Comparison of ENCODE assay signal across 21 mouse cellular contexts in genomic region chr13:38002461-38002860, GRCm38 (mm10). TPM values are rescaled to one million over a fixed set of nuclear protein-coding genes. Genes with fewer than 3 reads are reported as not detected.
DNase-seq lines count a peak whose midpoint lies in the region; ATAC-seq and TF ChIP-seq lines count a peak whose summit lies in the region.
"Had no signal": no experiment of that assay in that cellular context is flagged by ENCODE, and none has a peak within 500 bp of the region (broad histone marks: within the 10 kb centered on the region; RNA-seq: fewer than 3 reads in every experiment).

No protein-coding gene starts in this region.

- no peak overlapping the region for H3K9ac ChIP-seq in heart, adult 2 months (ENCODE audit: low read depth, low read length)
- no peak overlapping the region for H3K9ac ChIP-seq in lung, postnatal 0 days (replicated peaks; ENCODE audit: low read depth)
- H3K9ac ChIP-seq in stomach, postnatal 0 days (ENCODE audit: low read length) = no peak overlapping the region
- H3K9ac ChIP-seq: kidney, embryonic 15.5 days; limb, embryonic 13.5 days; midbrain, embryonic 13.5 days; stomach, embryonic 15.5 days had no signal

- TF ChIP-seq EP300 in heart, adult 2 months (IDR thresholded peaks at IDR 0.05; ENCODE audit: insufficient read depth, low read depth, low read length) = no peak
- TF ChIP-seq EP300 in lung, postnatal 0 days (IDR thresholded peaks at IDR 0.05) = no peak
- no peak for TF ChIP-seq EP300 in stomach, postnatal 0 days (optimal IDR thresholded peaks at IDR 0.05)

- DNase-seq in heart, adult 2 months = no peak
- DNase-seq in heart, adult 8-10 months (ENCODE audit: low spot score) = no peak
- DNase-seq in lung, postnatal 0 days (ENCODE audit: low spot score) = no peak
- DNase-seq in lung, postnatal 10 days = no peak
- peak; percentile 39 for DNase-seq in R1 (ENCODE audit: low read depth, low spot score)
- no peak for DNase-seq in stomach, postnatal 0 days (ENCODE audit: low spot score)
- DNase-seq in cerebellum, postnatal 4 days (ENCODE audit: low spot score in 2 of 2) = no peak
- no peak for DNase-seq in urinary bladder, postnatal 14 days (ENCODE audit: low spot score)
- DNase-seq: adrenal gland, postnatal 14 days; cerebellum, adult 18-20 months; cerebellum, postnatal 36 days; lung, adult 18-20 months; spleen, adult 18-20 months had no signal

- ATAC-seq in lung, postnatal 0 days = no peak
- no peak for ATAC-seq in stomach, postnatal 0 days (ENCODE audit: low FRiP score, low TSS enrichment)
- ATAC-seq: forebrain, embryonic 14.5 days; inflammation-experienced regulatory T-cells, adult 6 months; midbrain, embryonic 13.5 days had no signal

- H3K79me2 ChIP-seq in heart, adult 2 months (replicated peaks; ENCODE audit: control insufficient read depth, insufficient read depth, low read length) = no peaks in the 10 kb centered on the region

- intact Hi-C loops in heart, adult 2 months (cut with DNase I) = no loop called here

- TF ChIP-seq CTCF in heart, adult 2 months (IDR thresholded peaks at IDR 0.05) = peak; percentile 36
- peak; percentile 22; the same call in 1 of the 2 replicates for TF ChIP-seq CTCF in lung, postnatal 0 days (IDR thresholded peaks at IDR 0.05)
- peak; percentile 42; the same call in 1 of the 2 replicates for TF ChIP-seq CTCF in stomach, postnatal 0 days (IDR thresholded peaks at IDR 0.05; ENCODE audit: low read depth)

- TF ChIP-seq POLR2A in heart, adult 2 months (IDR thresholded peaks at IDR 0.05; ENCODE audit: insufficient read depth, low read depth, low read length) = no peak

- no peaks in the 10 kb centered on the region for H3K9me3 ChIP-seq in lung, postnatal 0 days (ENCODE audit: low read length)
- no peaks in the 10 kb centered on the region for H3K9me3 ChIP-seq in stomach, postnatal 0 days (ENCODE audit: control insufficient read depth, low read length)
- H3K9me3 ChIP-seq: embryonic facial prominence, embryonic 10.5 days; hindbrain, embryonic 10.5 days; kidney, embryonic 15.5 days; limb, embryonic 13.5 days; midbrain, embryonic 13.5 days; stomach, embryonic 15.5 days had no signal

- 48% methylated on average over 1 of the region's 1 CpGs for WGBS in heart, adult 2 months
- WGBS in lung, postnatal 0 days = 39% methylated on average over 1 of the region's 1 CpGs
- 53% methylated on average over 1 of the region's 1 CpGs for WGBS in stomach, postnatal 0 days

- no peak overlapping the region for H3K4me3 ChIP-seq in heart, adult 2 months
- no peak overlapping the region for H3K4me3 ChIP-seq in lung, postnatal 0 days (ENCODE audit: low read depth, low read length)
- no peak overlapping the region for H3K4me3 ChIP-seq in stomach, postnatal 0 days (ENCODE audit: low read depth, low read length)
- H3K4me3 ChIP-seq: embryonic facial prominence, embryonic 10.5 days; hindbrain, embryonic 10.5 days; kidney, embryonic 15.5 days; limb, embryonic 13.5 days; midbrain, embryonic 13.5 days; stomach, embryonic 15.5 days had no signal

- H3K4me2 ChIP-seq in lung, postnatal 0 days (replicated peaks; ENCODE audit: low read depth, low read length) = no peak overlapping the region
- no peak overlapping the region for H3K4me2 ChIP-seq in stomach, postnatal 0 days (replicated peaks; ENCODE audit: low read depth)
- H3K4me2 ChIP-seq: kidney, embryonic 15.5 days; limb, embryonic 13.5 days; midbrain, embryonic 13.5 days; stomach, embryonic 15.5 days had no signal

- no peaks in the 10 kb centered on the region for H3K27me3 ChIP-seq in heart, adult 2 months (ENCODE audit: control insufficient read depth, insufficient read depth, low read length)
- no peaks in the 10 kb centered on the region for H3K27me3 ChIP-seq in lung, postnatal 0 days (replicated peaks; ENCODE audit: insufficient read depth, low read length)
- no peaks in the 10 kb centered on the region for H3K27me3 ChIP-seq in stomach, postnatal 0 days (ENCODE audit: control insufficient read depth, insufficient read depth, low read length)
- H3K27me3 ChIP-seq: kidney, embryonic 15.5 days; limb, embryonic 13.5 days; midbrain, embryonic 13.5 days; stomach, embryonic 15.5 days had no signal

- no peaks in the 10 kb centered on the region for H3K4me1 ChIP-seq in heart, adult 2 months (ENCODE audit: control insufficient read depth, insufficient read depth, low read length)
- H3K4me1 ChIP-seq in lung, postnatal 0 days (ENCODE audit: insufficient read depth, low read depth, low read length) = no peaks in the 10 kb centered on the region
- no peaks in the 10 kb centered on the region for H3K4me1 ChIP-seq in stomach, postnatal 0 days (replicated peaks; ENCODE audit: control insufficient read depth, insufficient read depth)
- H3K4me1 ChIP-seq: embryonic facial prominence, embryonic 10.5 days; hindbrain, embryonic 10.5 days; kidney, embryonic 15.5 days; limb, embryonic 13.5 days; midbrain, embryonic 13.5 days; stomach, embryonic 15.5 days had no signal

- no peaks in the 10 kb centered on the region for H3K36me3 ChIP-seq in heart, adult 2 months (ENCODE audit: control insufficient read depth, insufficient read depth, low read length)
- H3K36me3 ChIP-seq in lung, postnatal 0 days (ENCODE audit: insufficient read depth, low read length) = no peaks in the 10 kb centered on the region
- no peaks in the 10 kb centered on the region for H3K36me3 ChIP-seq in stomach, postnatal 0 days (ENCODE audit: control insufficient read depth, insufficient read depth, low read length)
- H3K36me3 ChIP-seq: embryonic facial prominence, embryonic 10.5 days; hindbrain, embryonic 10.5 days; kidney, embryonic 15.5 days; limb, embryonic 13.5 days; midbrain, embryonic 13.5 days; stomach, embryonic 15.5 days had no signal

- no peak overlapping the region for H3K27ac ChIP-seq in heart, adult 2 months
- no peak overlapping the region for H3K27ac ChIP-seq in lung, postnatal 0 days (ENCODE audit: low read length)
- no peak overlapping the region for H3K27ac ChIP-seq in stomach, postnatal 0 days (replicated peaks)
- H3K27ac ChIP-seq: embryonic facial prominence, embryonic 10.5 days; hindbrain, embryonic 10.5 days; kidney, embryonic 15.5 days; limb, embryonic 13.5 days; midbrain, embryonic 13.5 days; stomach, embryonic 15.5 days had no signal

RNA-seq across cellular contexts. Expression of gene Ssr1, which starts 8.4 kb away (rescaled TPM):
- 10 to 100 TPM; 41.7 to 44.9 TPM for total RNA-seq in heart, adult 2 months (2021)
- 10.0 and 17.2 TPM in 2 replicates for polyA plus RNA-seq in heart, adult 2 months (2012; rRNA removed)
- total RNA-seq in heart, adult 8-10 months (2022) = 10 to 100 TPM; 36.3 to 44.8 (median 42.9) TPM
- 95.5 and 96.2 TPM in 2 replicates for polyA plus RNA-seq in lung, postnatal 0 days (2015; fragmentation: Nextera tagmentation; extraction: Ambion mirVana)
- 76.8 and 85.8 TPM in 2 replicates for polyA plus RNA-seq in stomach, postnatal 0 days (2015; fragmentation: Nextera tagmentation; extraction: Ambion mirVana)

RNA-seq across cellular contexts. Expression of gene Riok1, which starts 34.3 kb away (rescaled TPM):
- total RNA-seq in heart, adult 2 months (2021) = 1 to 10 TPM; 8.4 to 9.0 TPM
- 8.3 and 11.5 TPM in 2 replicates for polyA plus RNA-seq in heart, adult 2 months (2012; rRNA removed)
- 10 to 100 TPM in 2 of 4 experiments, 1 to 10 TPM in 2; 8.2 to 10.6 (median 9.3) TPM for total RNA-seq in heart, adult 8-10 months (2022)
- 29.5 and 33.9 TPM in 2 replicates for polyA plus RNA-seq in lung, postnatal 0 days (2015; fragmentation: Nextera tagmentation; extraction: Ambion mirVana)
- 22.9 and 24.3 TPM in 2 replicates for polyA plus RNA-seq in stomach, postnatal 0 days (2015; fragmentation: Nextera tagmentation; extraction: Ambion mirVana)

RNA-seq across cellular contexts. Expression of gene Cage1, which starts 34.4 kb away (rescaled TPM):
- 1 to 10 TPM; 1.6 to 2.3 TPM for total RNA-seq in heart, adult 2 months (2021)
- 0.12 and 0.41 TPM in 2 replicates for polyA plus RNA-seq in heart, adult 2 months (2012; rRNA removed)
- 1 to 10 TPM; 1.6 to 3.0 (median 2.1) TPM for total RNA-seq in heart, adult 8-10 months (2022)
- polyA plus RNA-seq in lung, postnatal 0 days (2015; fragmentation: Nextera tagmentation; extraction: Ambion mirVana) = 1.5 and 1.8 TPM in 2 replicates
- polyA plus RNA-seq in stomach, postnatal 0 days (2015; fragmentation: Nextera tagmentation; extraction: Ambion mirVana) = 0.86 and 1.2 TPM in 2 replicates
